In genomic region chr1:52113067-52113665, GRCm38 (mm10) we compare ENCODE assay signal across 8 mouse cellular contexts. TPM values are rescaled to one million over a fixed set of nuclear protein-coding genes. Genes with fewer than 3 reads are reported as not detected.
DNase-seq lines count a peak whose midpoint lies in the region; ATAC-seq and TF ChIP-seq lines count a peak whose summit lies in the region.

No protein-coding gene starts in this region.

- peak overlapping the region; percentile 60 for H3K4me2 ChIP-seq in midbrain, embryonic 12.5 days (replicated peaks)

- peak; percentile 41 for ATAC-seq in Patski
- ATAC-seq in midbrain, embryonic 12.5 days (ENCODE audit: low FRiP score, low read depth) = peak; percentile 50

- H3K9ac ChIP-seq in midbrain, embryonic 12.5 days (replicated peaks) = 0 out of 2 replicates have a peak overlapping the region, but pooled peaks have one; percentile 47

- H3K27me3 ChIP-seq in kidney, adult 2 months (replicated peaks; ENCODE audit: control insufficient read depth, insufficient read depth, low read length) = no peaks in the 10 kb centered on the region
- no peaks in the 10 kb centered on the region for H3K27me3 ChIP-seq in Patski
- H3K27me3 ChIP-seq in hindbrain, embryonic 10.5 days (ENCODE audit: insufficient read depth, poor library complexity, severe bottlenecking) = no peaks in the 10 kb centered on the region
- peaks cover 3% of the 10 kb centered on the region; the same call in 1 of the 2 replicates for H3K27me3 ChIP-seq in midbrain, embryonic 12.5 days

- WGBS in kidney, adult 2 months = 22% methylated on average over 7 of the region's 7 CpGs
- WGBS in hindbrain, embryonic 10.5 days = 27% methylated on average over 7 of the region's 7 CpGs
- WGBS in midbrain, embryonic 12.5 days = 24% methylated on average over 7 of the region's 7 CpGs

- no peaks in the 10 kb centered on the region for H3K36me3 ChIP-seq in kidney, adult 2 months (ENCODE audit: control insufficient read depth, insufficient read depth, low read length)
- no peaks in the 10 kb centered on the region for H3K36me3 ChIP-seq in hindbrain, embryonic 10.5 days
- no peaks in the 10 kb centered on the region for H3K36me3 ChIP-seq in midbrain, embryonic 12.5 days

- H3K4me3 ChIP-seq in kidney, adult 2 months (ENCODE audit: insufficient read depth, low read depth, low read length) = peak overlapping the region; percentile 48
- H3K4me3 ChIP-seq in hindbrain, embryonic 10.5 days = peak overlapping the region; percentile 52
- H3K4me3 ChIP-seq in midbrain, embryonic 12.5 days = peak overlapping the region; percentile 36

- no peaks in the 10 kb centered on the region for H3K9me3 ChIP-seq in hindbrain, embryonic 10.5 days
- H3K9me3 ChIP-seq in midbrain, embryonic 12.5 days = no peaks in the 10 kb centered on the region

- peak overlapping the region; percentile 69 for H3K27ac ChIP-seq in kidney, adult 2 months (ENCODE audit: insufficient read depth, low read depth, low read length)
- peak overlapping the region; percentile 89 for H3K27ac ChIP-seq in hindbrain, embryonic 10.5 days
- H3K27ac ChIP-seq in midbrain, embryonic 12.5 days (replicated peaks) = peak overlapping the region; percentile 72

- CTCF ChIA-PET in Patski (lab: Charles Lee) = interaction anchor here (0.8 to 5.2 kb wide), 6 partner anchors 10 to 193 kb away, joined by 3 to 29 read pairs (median 4); no protein-coding TSS in a partner anchor

- DNase-seq in kidney, adult 2 months = no peak
- DNase-seq in kidney, adult 18-20 months = no peak
- DNase-seq in Patski (ENCODE audit: low read depth, low spot score) = peak; percentile 6
- DNase-seq in hindbrain, embryonic 10.5 days (ENCODE audit: low spot score) = no peak
- DNase-seq in adrenal gland, postnatal 10 days = no peak
- no peak for DNase-seq in cerebellum, adult 9-11 months
- no peak for DNase-seq in right cerebral cortex, adult 2 months (ENCODE audit: low spot score in 2 of 2)

- TF ChIP-seq CTCF in kidney, adult 2 months (conservative IDR thresholded peaks at IDR 0.05; ENCODE audit: insufficient read depth, insufficient read length, low read depth, low read length) = no peak
- no peak for TF ChIP-seq CTCF in Patski (IDR thresholded peaks at IDR 0.05)

- H3K4me1 ChIP-seq in kidney, adult 2 months (ENCODE audit: control insufficient read depth, insufficient read depth, low read length) = peaks cover 4% of the 10 kb centered on the region; the same call in 1 of the 2 replicates
- peaks cover 6% of the 10 kb centered on the region for H3K4me1 ChIP-seq in hindbrain, embryonic 10.5 days (replicated peaks)
- H3K4me1 ChIP-seq in midbrain, embryonic 12.5 days = peaks cover 6% of the 10 kb centered on the region

- TF ChIP-seq POLR2A in kidney, adult 2 months (IDR thresholded peaks at IDR 0.05; ENCODE audit: low read depth, low read length) = no peak

- in situ Hi-C loops in Patski (cut with MboI; ENCODE audit: low pct_unique_long_range_greater_than_20kb) = no loop called here

- POLR2A ChIA-PET in Patski (lab: Charles Lee) = no interaction called here

RNA-seq across cellular contexts. Expression of gene Stat1, which starts 6.1 kb away (rescaled TPM):
- polyA plus RNA-seq in kidney, adult 2 months (2012; rRNA removed) = 35.0 and 40.8 TPM in 2 replicates
- polyA plus RNA-seq in Patski (2021) = 27.0 TPM
- polyA plus RNA-seq in hindbrain, embryonic 10.5 days (2016; fragmentation: Nextera tagmentation; extraction: Ambion mirVana) = 11.1 and 13.6 TPM in 2 replicates
- 14.2 and 14.7 TPM in 2 replicates for polyA plus RNA-seq in midbrain, embryonic 12.5 days (2016; fragmentation: Nextera tagmentation; extraction: Ambion mirVana)
- total RNA-seq in adrenal gland, postnatal 10 days (2021) = 10 to 100 TPM; 42.6 to 52.4 TPM
